Mouse (Mus musculus) kidney, postnatal 25 days (tissue): ENCODE measurements around the gene Adss.
"Not testable (repeated sequence)": the region's sequence is repeated elsewhere in the genome, so short reads cannot be mapped to it uniquely, and the experiment has no call there.

Experiments used
- DNase-seq, 2 experiments: peaks; one replicate each; pipeline ENCODE4 v3.0.0; 2021; ENCODE audit warnings: mixed read lengths in 2 of 2

Adss gene

GRCm38 (mm10) chr1:177796193-177796939, at the start of gene Adss:
Gene Adss, minus strand, starts transcription at chr1:177796511.
- peak; percentile 97 to 99 for DNase-seq

DNA sequence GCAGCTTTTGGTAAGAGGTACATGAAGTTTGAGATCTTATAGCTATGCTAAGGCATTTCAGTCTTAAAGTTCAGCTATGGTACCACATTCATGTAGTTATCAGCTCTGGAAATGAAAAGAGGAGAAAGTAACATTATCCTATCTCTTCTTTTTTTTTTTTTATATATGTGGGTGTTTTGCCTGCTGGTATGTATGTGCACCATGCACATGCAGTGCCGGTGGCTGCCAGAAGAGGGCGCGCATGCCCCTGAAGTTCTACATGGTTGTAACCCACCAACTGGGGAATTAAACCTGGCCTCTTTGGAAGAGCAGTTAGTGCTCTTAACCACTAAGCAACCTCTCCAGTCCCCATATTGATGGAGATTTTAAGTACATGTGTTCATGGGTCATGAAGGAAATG, 49.5 kb upstream of the Adss start:
- peak in 1 of 2 experiments; percentile 3 for DNase-seq

GRCm38 (mm10) chr1:177827776-177828175, 31.5 kb upstream of the Adss start:
- DNase-seq: not testable (repeated sequence)

DNA sequence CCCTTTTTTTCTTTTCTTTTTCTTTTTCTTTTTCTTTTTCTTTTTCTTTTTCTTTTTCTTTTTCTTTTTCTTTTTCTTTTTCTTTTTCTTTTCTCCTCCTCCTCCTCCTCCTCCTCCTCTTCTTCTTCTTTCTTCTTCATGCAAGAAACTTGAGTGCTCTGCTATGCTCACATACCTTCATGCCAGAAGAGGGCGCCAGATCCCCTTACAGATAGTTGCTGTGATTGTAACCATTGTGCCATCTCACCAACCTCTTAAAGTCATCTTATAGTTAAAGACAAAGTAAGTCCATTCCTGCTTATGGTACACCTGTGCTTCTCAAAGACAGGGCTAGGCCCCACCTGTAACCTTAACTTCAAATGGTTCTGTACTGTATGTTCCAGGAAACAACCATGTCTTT, 10.5 kb upstream of the Adss start:
- peak in 1 of 2 experiments; percentile 70 for DNase-seq

- no peak for DNase-seq
Observed at GRCm38 (mm10) chr1:177803511-177803910, 7.2 kb upstream of the Adss start.

- no peak for DNase-seq
Observed at GRCm38 (mm10) chr1:177797151-177797755, 942 bp upstream of the Adss start.

DNA sequence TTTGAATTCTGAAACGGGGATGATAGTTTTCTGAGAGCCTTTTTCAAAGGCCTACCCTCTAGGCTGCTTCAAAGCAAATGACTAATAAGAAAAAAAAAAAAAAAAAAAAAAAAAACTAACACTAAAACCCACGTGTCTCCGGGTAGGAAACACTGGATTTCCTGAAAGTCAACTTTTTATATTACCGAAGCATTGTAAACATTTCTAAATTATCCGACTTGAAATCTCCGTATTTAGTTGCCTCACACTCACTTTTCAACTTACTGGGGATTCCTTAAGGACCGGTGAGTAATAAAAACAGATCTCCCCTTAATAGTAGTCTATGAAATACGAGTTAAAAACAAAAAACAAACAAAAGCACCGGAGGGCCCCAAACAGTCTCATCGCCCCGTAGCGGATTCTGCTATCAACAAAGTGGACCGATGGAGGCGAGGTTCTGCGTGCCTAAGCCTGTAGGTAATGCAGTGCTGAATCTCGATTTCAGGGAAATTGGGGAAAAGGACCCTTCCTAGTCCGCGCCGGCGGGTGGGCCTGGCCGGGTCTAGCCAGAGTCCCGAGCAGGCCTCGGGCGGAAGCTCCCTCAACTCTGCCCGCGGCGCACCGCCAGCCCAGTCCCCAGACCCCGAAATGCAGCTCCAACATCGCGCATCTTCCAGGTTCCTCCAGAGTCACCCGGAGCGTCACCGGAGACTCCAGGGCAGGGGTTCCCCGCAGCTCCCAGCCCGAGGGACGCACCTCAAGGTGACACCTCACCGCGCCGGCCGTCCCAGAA, 704 bp downstream of the Adss start:
- DNase-seq: peak in 1 of 2 experiments; percentile 47

GRCm38 (mm10) chr1:177794866-177795265, 1.4 kb downstream of the Adss start:
- DNase-seq: peak in 1 of 2 experiments; percentile 37

DNA sequence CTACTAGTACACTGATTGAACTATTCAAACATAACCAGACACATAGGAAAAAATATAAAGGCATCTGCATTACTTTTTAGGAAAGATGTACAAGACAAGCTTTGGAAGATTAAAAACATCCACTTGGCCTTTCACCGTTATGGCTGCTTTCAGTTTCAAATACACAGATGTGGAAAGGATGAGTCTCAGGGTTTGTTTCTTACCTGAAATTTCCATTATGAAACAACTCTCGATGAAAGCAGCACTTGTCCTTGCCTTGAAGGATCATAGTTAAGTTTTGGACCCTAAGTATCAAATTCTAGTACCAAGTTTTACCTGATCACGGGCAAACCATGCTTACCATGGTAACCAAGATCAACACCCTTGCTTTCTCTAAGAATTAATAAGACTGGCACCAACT, 3.5 kb downstream of the Adss start:
- DNase-seq: no peak

GRCm38 (mm10) chr1:177777397-177777796, 18.9 kb downstream of the Adss start:
- no peak for DNase-seq

- no peak for DNase-seq
Observed at GRCm38 (mm10) chr1:177768931-177769330, 27.4 kb downstream of the Adss start.

GRCm38 (mm10) chr1:177757249-177757648, 39.1 kb downstream of the Adss start:
- no peak for DNase-seq

- no peak for DNase-seq
Observed at GRCm38 (mm10) chr1:177753496-177753895, 42.8 kb downstream of the Adss start.

DNA sequence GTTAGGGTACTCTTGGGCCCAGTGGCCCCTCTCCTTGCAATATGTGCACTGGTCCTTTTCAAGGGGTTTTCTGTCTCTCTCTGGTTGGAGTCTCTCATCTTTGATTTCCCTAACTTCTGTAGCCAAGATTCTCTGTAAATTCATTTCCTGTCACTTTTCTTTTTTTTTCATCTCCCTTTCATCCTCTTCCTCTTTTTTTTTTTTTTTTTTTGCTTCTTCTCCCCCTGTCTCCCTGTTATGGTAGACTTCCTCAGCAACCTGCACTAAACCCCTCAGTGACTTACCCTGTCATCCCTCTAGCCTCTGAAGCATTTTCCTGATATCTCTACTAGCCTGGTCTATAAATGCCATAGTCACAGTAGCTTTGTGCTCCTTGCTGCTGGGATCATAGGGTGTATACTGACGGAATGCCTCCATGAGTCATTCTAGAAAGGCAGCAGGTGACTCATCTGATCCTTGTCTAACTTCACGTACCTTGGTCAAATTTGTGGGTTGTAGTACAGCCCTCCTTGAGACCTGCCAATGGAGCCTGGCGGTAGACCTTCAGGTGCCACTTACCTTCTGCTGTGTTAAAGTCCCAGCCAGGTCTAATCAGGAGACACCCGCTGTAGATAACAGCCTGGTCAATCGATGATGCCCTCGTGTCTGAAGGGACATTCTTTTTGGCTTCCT, 48.3 kb downstream of the Adss start:
- no peak for DNase-seq

- DNase-seq: peak in 1 of 2 experiments; percentile 2
Observed at GRCm38 (mm10) chr1:177744521-177745325, 51.6 kb downstream of the Adss start.

GRCm38 (mm10) chr1:177742119-177742518, 54.2 kb downstream of the Adss start:
- no peak for DNase-seq

GRCm38 (mm10) chr1:177740707-177741106, 55.6 kb downstream of the Adss start:
- peak; percentile 14 to 45 for DNase-seq

DNA sequence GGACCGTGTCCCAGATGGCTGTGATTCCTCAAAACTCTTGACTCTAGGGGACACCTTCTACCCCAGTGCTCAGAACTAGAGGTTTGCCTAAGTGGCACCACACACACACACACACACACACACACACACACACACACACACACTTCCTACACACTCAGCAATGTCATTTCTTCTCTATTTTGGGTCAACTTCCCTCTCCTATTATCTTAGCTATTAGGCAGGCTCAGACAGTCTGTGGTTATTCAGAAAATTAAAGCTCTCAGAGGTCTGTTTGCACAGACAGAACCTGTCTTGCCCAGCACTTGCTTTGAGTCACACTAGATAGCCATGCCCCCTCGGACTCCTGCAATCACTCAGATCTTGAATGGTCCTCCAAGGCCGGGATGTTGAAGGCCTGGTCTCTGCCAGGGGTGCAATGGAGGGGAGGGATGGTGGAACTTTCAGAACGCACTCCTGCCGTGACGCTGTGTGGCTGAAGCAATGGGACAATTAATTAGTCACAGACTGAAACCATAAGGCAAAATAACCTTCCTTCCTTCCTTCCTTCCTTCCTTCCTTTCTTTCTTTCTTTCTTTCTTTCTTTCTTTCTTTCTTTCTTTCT, 58.7 kb downstream of the Adss start:
- DNase-seq: no peak

- DNase-seq: no peak
Observed at GRCm38 (mm10) chr1:177731973-177732372, 64.3 kb downstream of the Adss start.

DNA sequence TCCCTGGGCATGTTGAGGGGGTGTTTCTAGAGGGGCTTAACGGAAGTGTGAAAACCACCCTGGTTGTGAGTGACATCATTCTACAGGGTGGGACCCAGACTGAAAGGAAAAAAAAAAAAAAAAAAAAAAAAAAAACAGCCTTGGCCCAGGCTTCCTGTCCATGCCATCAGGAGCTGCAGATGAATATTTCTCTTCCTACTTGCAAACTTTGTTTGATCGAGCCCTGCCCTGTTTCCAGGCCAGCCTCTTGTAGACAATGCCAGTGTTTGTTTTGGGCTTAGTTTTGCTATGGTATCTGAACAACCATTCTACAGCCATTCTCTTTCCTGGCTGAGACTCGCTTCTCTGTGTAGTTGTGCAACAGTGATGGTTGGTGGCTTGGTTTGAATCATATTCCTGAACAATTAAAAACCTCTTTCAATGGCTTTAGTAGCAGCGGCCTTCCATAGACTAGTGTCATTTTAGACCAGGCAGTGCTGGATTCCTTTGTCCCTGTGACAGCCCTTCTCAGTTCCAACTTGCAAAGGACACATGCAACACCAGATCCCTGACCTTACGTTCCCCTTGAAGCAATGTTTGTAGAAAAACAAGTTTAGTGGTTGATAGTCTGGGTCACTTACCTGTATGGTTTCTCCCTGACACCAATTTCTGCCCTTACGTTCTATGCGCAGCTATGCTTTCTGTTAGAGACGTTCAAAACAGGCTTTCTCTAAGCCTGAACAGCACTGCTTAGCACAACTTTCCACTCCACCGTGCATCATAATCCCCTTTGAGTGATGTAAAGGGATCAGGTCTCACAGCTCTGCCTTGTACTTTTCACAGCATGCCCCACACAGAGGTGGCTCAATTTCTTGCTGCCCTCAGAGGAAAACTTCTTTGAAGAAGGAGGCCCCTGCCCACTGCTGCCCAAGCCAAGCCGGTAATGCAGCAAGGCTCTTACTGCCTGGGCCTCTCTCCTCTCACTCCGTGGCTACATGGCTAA, 67.0 kb downstream of the Adss start, which contains the start of gene 1700016C15Rik:
1700016C15Rik (plus strand) TSS at position 772 of the 982 bp plus-strand sequence.
- DNase-seq: no peak
